Mouse (Mus musculus) bone marrow macrophage, adult 2 months (primary cell): Measurements from ENCODE around the gene Pgghg.

Experiments
- CTCF ChIP-seq: IDR thresholded peaks from 2 replicates; pipeline ENCODE4 v1.5.1; 2012; ENCODE audit warnings: low read depth, mild to moderate bottlenecking, low read length, moderate library complexity
- POLR2A ChIP-seq: IDR thresholded peaks from 2 replicates; pipeline ENCODE4 v1.6.1; 2012; ENCODE audit warnings: mild to moderate bottlenecking, low read depth, low read length, borderline replicate concordance

- no peak for TF ChIP-seq CTCF
- no peak for TF ChIP-seq POLR2A
Measured at GRCm38 (mm10) chr7:140991117-140991689, 50.0 kb downstream of the Pgghg start.
